7 mouse cellular contexts compared by ENCODE assay signal in the genomic region with DNA sequence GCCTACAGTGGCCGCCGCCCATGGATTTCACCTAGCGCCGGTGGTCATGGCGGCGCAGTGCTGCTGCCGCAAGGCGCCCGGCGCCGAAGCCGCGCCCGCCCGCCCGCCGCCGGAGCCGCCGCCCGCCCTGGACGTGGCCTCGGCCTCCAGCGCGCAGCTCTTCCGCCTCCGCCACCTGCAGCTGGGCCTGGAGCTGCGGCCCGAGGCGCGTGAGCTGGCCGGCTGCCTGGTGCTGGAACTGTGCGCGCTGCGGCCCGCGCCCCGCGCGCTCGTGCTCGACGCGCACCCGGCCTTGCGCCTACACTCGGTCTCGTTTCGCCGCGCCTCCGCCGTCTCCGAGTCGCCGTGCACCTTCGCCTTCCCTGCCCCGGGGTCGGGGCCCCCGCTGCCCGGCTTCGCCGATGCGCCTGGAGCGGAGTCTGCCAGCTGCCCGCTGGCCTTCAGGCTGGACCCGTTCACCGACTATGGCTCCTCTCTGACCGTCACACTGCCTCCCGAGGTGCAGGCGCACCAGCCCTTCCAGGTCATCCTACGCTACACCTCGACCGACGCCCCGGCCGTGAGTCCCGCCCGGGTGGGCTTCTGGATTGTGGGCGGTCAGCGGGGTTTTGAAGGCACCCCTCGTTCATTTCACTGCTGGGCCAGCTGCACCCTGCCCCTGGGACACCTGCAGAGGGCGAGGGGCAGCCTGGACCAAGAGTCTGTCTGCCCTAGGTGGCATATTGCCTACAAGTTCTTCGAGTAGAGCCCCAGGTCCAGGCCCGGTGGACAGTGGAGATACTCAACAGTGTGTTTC. TPM values are rescaled to one million over a fixed set of nuclear protein-coding genes. Genes with fewer than 3 reads are reported as not detected.
DNase-seq lines count a peak whose midpoint lies in the region; ATAC-seq and TF ChIP-seq lines count a peak whose summit lies in the region.

No protein-coding gene starts in this region.

- TF ChIP-seq POLR2A in cortical plate, adult 2 months (IDR thresholded peaks at IDR 0.05; ENCODE audit: extremely low read depth, insufficient read depth, low read length), result peak; percentile 49; the same call in 1 of the 2 replicates

- DNase-seq in adrenal gland, adult 18-20 months (ENCODE audit: low spot score in 2 of 2), result peak; percentile 65 to 66
- peak; percentile 48 for DNase-seq in gastrocnemius, postnatal 25 days
- DNase-seq in kidney, adult 11 months, result peak; percentile 48

- no peaks in the 10 kb centered on the region for H3K9me3 ChIP-seq in limb, embryonic 15.5 days
- no peaks in the 10 kb centered on the region for H3K9me3 ChIP-seq in midbrain, embryonic 16.5 days (replicated peaks; ENCODE audit: control insufficient read depth, low read length, poor library complexity, severe bottlenecking)
- no peaks in the 10 kb centered on the region for H3K9me3 ChIP-seq in stomach, embryonic 14.5 days (ENCODE audit: control insufficient read depth, low read depth, low read length)

- H3K27ac ChIP-seq in cortical plate, adult 2 months (ENCODE audit: insufficient read depth, low read length), result peak overlapping the region; percentile 91
- peak overlapping the region; percentile 91 for H3K27ac ChIP-seq in limb, embryonic 15.5 days
- H3K27ac ChIP-seq in midbrain, embryonic 16.5 days (ENCODE audit: low read length), result peak overlapping the region; percentile 97
- peak overlapping the region; percentile 72 for H3K27ac ChIP-seq in stomach, embryonic 14.5 days (ENCODE audit: low read length)

- peak overlapping the region; percentile 87 for H3K9ac ChIP-seq in limb, embryonic 15.5 days
- H3K9ac ChIP-seq in midbrain, embryonic 16.5 days (ENCODE audit: low read depth, low read length), result peak overlapping the region; percentile 89
- H3K9ac ChIP-seq in stomach, embryonic 14.5 days (replicated peaks; ENCODE audit: low read depth, low read length), result peak overlapping the region; percentile 81

- no peak for TF ChIP-seq CTCF in cortical plate, adult 2 months (IDR thresholded peaks at IDR 0.05; ENCODE audit: extremely low read depth, insufficient read depth, low read length)

- ATAC-seq in limb, embryonic 15.5 days (ENCODE audit: insufficient number of reproducible peaks, low FRiP score, low TSS enrichment, low read depth), result peak; percentile 5
- ATAC-seq in midbrain, embryonic 16.5 days, result peak; percentile 32
- ATAC-seq in stomach, embryonic 14.5 days (ENCODE audit: insufficient number of reproducible peaks, insufficient read depth, low FRiP score, low read depth), result peak; percentile 0; the same call in 1 of the 2 replicates

- H3K4me3 ChIP-seq in cortical plate, adult 2 months (ENCODE audit: insufficient read depth, low read length), result peak overlapping the region; percentile 58
- peak overlapping the region; percentile 80 for H3K4me3 ChIP-seq in limb, embryonic 15.5 days
- H3K4me3 ChIP-seq in midbrain, embryonic 16.5 days (ENCODE audit: low read depth, low read length), result peak overlapping the region; percentile 90
- peak overlapping the region; percentile 78 for H3K4me3 ChIP-seq in stomach, embryonic 14.5 days (ENCODE audit: low read depth, low read length)

- under 1% methylated on average over 85 of the region's 85 CpGs for WGBS in limb, embryonic 15.5 days
- WGBS in midbrain, embryonic 16.5 days, result under 1% methylated on average over 60 of the region's 85 CpGs
- WGBS in stomach, embryonic 14.5 days, result 1% methylated on average over 64 of the region's 85 CpGs

- peak overlapping the region; percentile 92 for H3K4me2 ChIP-seq in limb, embryonic 15.5 days
- H3K4me2 ChIP-seq in midbrain, embryonic 16.5 days (ENCODE audit: low read length), result peak overlapping the region; percentile 99
- H3K4me2 ChIP-seq in stomach, embryonic 14.5 days (replicated peaks; ENCODE audit: low read depth, low read length), result peak overlapping the region; percentile 92

- peaks cover 20% of the 10 kb centered on the region for H3K36me3 ChIP-seq in limb, embryonic 15.5 days
- H3K36me3 ChIP-seq in midbrain, embryonic 16.5 days (ENCODE audit: control insufficient read depth, insufficient read depth, low read length), result peaks cover 15% of the 10 kb centered on the region
- H3K36me3 ChIP-seq in stomach, embryonic 14.5 days (ENCODE audit: control insufficient read depth, insufficient read depth, low read length), result peaks cover 17% of the 10 kb centered on the region

- H3K27me3 ChIP-seq in limb, embryonic 15.5 days, result no peaks in the 10 kb centered on the region
- no peaks in the 10 kb centered on the region for H3K27me3 ChIP-seq in midbrain, embryonic 16.5 days (ENCODE audit: control insufficient read depth, insufficient read depth, low read depth, low read length)
- no peaks in the 10 kb centered on the region for H3K27me3 ChIP-seq in stomach, embryonic 14.5 days (ENCODE audit: control insufficient read depth, insufficient read depth, low read length)

- H3K4me1 ChIP-seq in cortical plate, adult 2 months (ENCODE audit: control insufficient read depth, insufficient read depth, low read length), result peaks cover 7% of the 10 kb centered on the region; the same call in 1 of the 2 replicates
- H3K4me1 ChIP-seq in limb, embryonic 15.5 days, result peaks cover 44% of the 10 kb centered on the region
- H3K4me1 ChIP-seq in midbrain, embryonic 16.5 days (ENCODE audit: control insufficient read depth, insufficient read depth, low read length), result peaks cover 35% of the 10 kb centered on the region
- peaks cover 26% of the 10 kb centered on the region for H3K4me1 ChIP-seq in stomach, embryonic 14.5 days (ENCODE audit: control insufficient read depth, insufficient read depth, low read length)

RNA-seq across cellular contexts. Expression of gene Rnpepl1, which starts 0.5 kb away (rescaled TPM):
- total RNA-seq in adrenal gland, adult 18-20 months (2021), result 10 to 100 TPM; 58.2 to 80.9 TPM
- polyA plus RNA-seq in cortical plate, adult 2 months (2012; rRNA removed), result 38.5 and 41.1 TPM in 2 replicates
- total RNA-seq in gastrocnemius, postnatal 25 days (2021), result 10 to 100 TPM; 64.0 to 66.5 TPM
- polyA plus RNA-seq in limb, embryonic 15.5 days (2015; fragmentation: Nextera tagmentation; extraction: Ambion mirVana), result 37.7 and 44.7 TPM in 2 replicates
- polyA plus RNA-seq in midbrain, embryonic 16.5 days (2015; fragmentation: Nextera tagmentation; extraction: Ambion mirVana), result 26.5 and 28.4 TPM in 2 replicates
- polyA plus RNA-seq in stomach, embryonic 14.5 days (2014; fragmentation: Nextera tagmentation; extraction: Ambion mirVana), result 29.4 and 29.7 TPM in 2 replicates

RNA-seq across cellular contexts. Expression of gene Dusp28, which starts 4.3 kb away (rescaled TPM):
- total RNA-seq in adrenal gland, adult 18-20 months (2021), result 10 to 100 TPM; 14.3 to 14.5 TPM
- 52.9 and 55.3 TPM in 2 replicates for polyA plus RNA-seq in cortical plate, adult 2 months (2012; rRNA removed)
- 10 to 100 TPM; 22.6 to 24.5 TPM for total RNA-seq in gastrocnemius, postnatal 25 days (2021)
- 9.8 and 11.7 TPM in 2 replicates for polyA plus RNA-seq in limb, embryonic 15.5 days (2015; fragmentation: Nextera tagmentation; extraction: Ambion mirVana)
- polyA plus RNA-seq in midbrain, embryonic 16.5 days (2015; fragmentation: Nextera tagmentation; extraction: Ambion mirVana), result 16.6 and 17.5 TPM in 2 replicates
- polyA plus RNA-seq in stomach, embryonic 14.5 days (2014; fragmentation: Nextera tagmentation; extraction: Ambion mirVana), result 9.6 and 12.1 TPM in 2 replicates

RNA-seq across cellular contexts. Expression of gene Ankmy1, which starts 8.4 kb away (rescaled TPM):
- under 1 TPM; 0.80 to 0.86 TPM for total RNA-seq in adrenal gland, adult 18-20 months (2021)
- 0.23 and 0.25 TPM in 2 replicates for polyA plus RNA-seq in cortical plate, adult 2 months (2012; rRNA removed)
- total RNA-seq in gastrocnemius, postnatal 25 days (2021), result not detected
- polyA plus RNA-seq in limb, embryonic 15.5 days (2015; fragmentation: Nextera tagmentation; extraction: Ambion mirVana), result 0.20 and 0.43 TPM in 2 replicates
- 0.63 and 0.82 TPM in 2 replicates for polyA plus RNA-seq in midbrain, embryonic 16.5 days (2015; fragmentation: Nextera tagmentation; extraction: Ambion mirVana)
- 1.1 and 1.2 TPM in 2 replicates for polyA plus RNA-seq in stomach, embryonic 14.5 days (2014; fragmentation: Nextera tagmentation; extraction: Ambion mirVana)

RNA-seq across cellular contexts. Expression of gene Capn10, which starts 23.1 kb away (rescaled TPM):
- total RNA-seq in adrenal gland, adult 18-20 months (2021), result 10 to 100 TPM; 14.5 to 16.8 TPM
- 40.0 and 42.0 TPM in 2 replicates for polyA plus RNA-seq in cortical plate, adult 2 months (2012; rRNA removed)
- total RNA-seq in gastrocnemius, postnatal 25 days (2021), result 1 to 10 TPM; 4.4 to 5.5 TPM
- 29.1 and 29.9 TPM in 2 replicates for polyA plus RNA-seq in limb, embryonic 15.5 days (2015; fragmentation: Nextera tagmentation; extraction: Ambion mirVana)
- polyA plus RNA-seq in midbrain, embryonic 16.5 days (2015; fragmentation: Nextera tagmentation; extraction: Ambion mirVana), result 62.3 and 65.1 TPM in 2 replicates
- polyA plus RNA-seq in stomach, embryonic 14.5 days (2014; fragmentation: Nextera tagmentation; extraction: Ambion mirVana), result 28.3 and 30.4 TPM in 2 replicates

RNA-seq across cellular contexts. Expression of gene Gpr35, which starts 39.5 kb away (rescaled TPM):
- total RNA-seq in adrenal gland, adult 18-20 months (2021), result 1 to 10 TPM; 1.4 TPM
- 0.21 and 0.26 TPM in 2 replicates for polyA plus RNA-seq in cortical plate, adult 2 months (2012; rRNA removed)
- under 1 TPM; 0.23 to 0.27 TPM for total RNA-seq in gastrocnemius, postnatal 25 days (2021)
- 1.8 and 2.5 TPM in 2 replicates for polyA plus RNA-seq in limb, embryonic 15.5 days (2015; fragmentation: Nextera tagmentation; extraction: Ambion mirVana)
- 0.18 and 0.52 TPM in 2 replicates for polyA plus RNA-seq in midbrain, embryonic 16.5 days (2015; fragmentation: Nextera tagmentation; extraction: Ambion mirVana)
- 7.7 and 9.5 TPM in 2 replicates for polyA plus RNA-seq in stomach, embryonic 14.5 days (2014; fragmentation: Nextera tagmentation; extraction: Ambion mirVana)

Comparison
In these comparisons a context has a peak if more than half of its experiments do, and no peak if none do; other contexts are left out.
1. Peak in every context shown above with its lines: DNase-seq, ATAC-seq, H3K4me3 ChIP-seq and H3K27ac ChIP-seq.